Mouse (Mus musculus) neutrophil, adult 83 days (primary cell): ENCODE data around the gene Mad2l1. TPM values are rescaled to one million over a fixed set of nuclear protein-coding genes. Genes with fewer than 3 reads are reported as not detected.

Experiments used
- total RNA-seq, 2 experiments: library from RNA; stranded (reverse); gene quantifications; one replicate each; pipeline ENCODE4 v1.2.4; 2023

Mad2l1 gene
- total RNA-seq: 10 to 100 TPM; 45.1 to 45.2 TPM

GRCm38 (mm10) chr6:66535028-66535862, at the start of gene Mad2l1:
TSS of gene Mad2l1 (plus strand) at chr6:66535390.

GRCm38 (mm10) chr6:66559996-66560395, 24.8 kb downstream of the Mad2l1 start, which contains the start of gene Vmn1r32:
TSS of gene Vmn1r32 (minus strand) at chr6:66560096.

Other genes with a start within 250 kb of the Mad2l1 start
- not detected for gene Vmn1r32, start 24.7 kb downstream of the Mad2l1 start, total RNA-seq
- gene Vmn1r33, start 82.9 kb downstream of the Mad2l1 start, total RNA-seq: not detected
- not detected for gene Vmn1r34, start 108.5 kb downstream of the Mad2l1 start, total RNA-seq
- gene Vmn1r35, start 150.5 kb downstream of the Mad2l1 start, total RNA-seq: not detected
- gene Vmn1r36, start 183.8 kb downstream of the Mad2l1 start, total RNA-seq: not detected
- not detected for gene Vmn1r37, start 194.0 kb downstream of the Mad2l1 start, total RNA-seq
- gene Vmn1r38, start 247.2 kb downstream of the Mad2l1 start, total RNA-seq: not detected